Comparison of ENCODE assay signal across 7 mouse cellular contexts in the genomic region with DNA sequence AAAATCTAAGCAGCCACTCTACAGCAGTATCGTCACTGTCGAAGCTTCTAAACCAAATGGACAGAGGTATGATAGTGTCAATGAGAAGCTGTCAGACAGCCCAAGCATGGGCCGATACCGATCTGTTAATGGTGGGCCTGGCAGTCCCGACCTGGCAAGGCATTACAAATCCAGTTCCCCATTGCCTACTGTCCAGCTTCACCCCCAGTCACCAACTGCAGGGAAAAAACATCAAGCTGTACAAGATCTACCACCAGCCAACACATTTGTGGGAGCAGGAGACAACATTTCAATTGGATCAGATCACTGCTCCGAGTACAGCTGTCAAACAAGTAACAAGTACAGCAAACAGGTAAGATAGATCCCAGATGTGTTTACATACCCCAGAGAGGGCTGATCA. TPM values are rescaled to one million over a fixed set of nuclear protein-coding genes. Genes with fewer than 3 reads are reported as not detected.
DNase-seq lines count a peak whose midpoint lies in the region; ATAC-seq and TF ChIP-seq lines count a peak whose summit lies in the region.

No protein-coding gene starts in this region.

- WGBS in forebrain, embryonic 16.5 days: 43% methylated on average over 6 of the region's 6 CpGs
- 21% methylated on average over 6 of the region's 6 CpGs for WGBS in limb, embryonic 15.5 days
- WGBS in stomach, postnatal 0 days: 23% methylated on average over 6 of the region's 6 CpGs

- no peak for DNase-seq in stomach, postnatal 0 days (ENCODE audit: low spot score)
- no peak for DNase-seq in lung, postnatal 36 days

- H3K9me3 ChIP-seq in megakaryocyte, embryonic 14.5 days: no peaks in the 10 kb centered on the region
- no peaks in the 10 kb centered on the region for H3K9me3 ChIP-seq in forebrain, embryonic 16.5 days (ENCODE audit: control insufficient read depth, low read length)
- H3K9me3 ChIP-seq in limb, embryonic 15.5 days: no peaks in the 10 kb centered on the region
- no peaks in the 10 kb centered on the region for H3K9me3 ChIP-seq in stomach, postnatal 0 days (ENCODE audit: control insufficient read depth, low read length)

- TF ChIP-seq CTCF in stomach, postnatal 0 days (IDR thresholded peaks at IDR 0.05; ENCODE audit: low read depth): no peak

- H3K27ac ChIP-seq in forebrain, embryonic 16.5 days (ENCODE audit: low read length): no peak overlapping the region
- no peak overlapping the region for H3K27ac ChIP-seq in limb, embryonic 15.5 days
- no peak overlapping the region for H3K27ac ChIP-seq in stomach, postnatal 0 days (replicated peaks)

- no peak for ATAC-seq in megakaryocyte, adult 5-6 weeks (ENCODE audit: poor library complexity, severe bottlenecking)
- ATAC-seq in forebrain, embryonic 16.5 days: no peak
- ATAC-seq in limb, embryonic 15.5 days (ENCODE audit: insufficient number of reproducible peaks, low FRiP score, low TSS enrichment, low read depth): no peak
- ATAC-seq in stomach, postnatal 0 days (ENCODE audit: low FRiP score, low TSS enrichment): no peak
- ATAC-seq in granulocyte monocyte progenitor cell, adult 5-6 weeks (replicated peaks; ENCODE audit: poor library complexity, severe bottlenecking): no peak

- H3K4me1 ChIP-seq in megakaryocyte, embryonic 14.5 days: peaks cover 60% of the 10 kb centered on the region
- H3K4me1 ChIP-seq in forebrain, embryonic 16.5 days (replicated peaks; ENCODE audit: control insufficient read depth, insufficient read depth, low read length): peaks cover 28% of the 10 kb centered on the region
- peaks cover 32% of the 10 kb centered on the region for H3K4me1 ChIP-seq in limb, embryonic 15.5 days
- H3K4me1 ChIP-seq in stomach, postnatal 0 days (replicated peaks; ENCODE audit: control insufficient read depth, insufficient read depth): no peaks in the 10 kb centered on the region

- H3K36me3 ChIP-seq in megakaryocyte, embryonic 14.5 days (replicated peaks; ENCODE audit: low read length): peaks cover 23% of the 10 kb centered on the region
- H3K36me3 ChIP-seq in forebrain, embryonic 16.5 days (ENCODE audit: control insufficient read depth, insufficient read depth): no peaks in the 10 kb centered on the region
- H3K36me3 ChIP-seq in limb, embryonic 15.5 days: no peaks in the 10 kb centered on the region
- no peaks in the 10 kb centered on the region for H3K36me3 ChIP-seq in stomach, postnatal 0 days (ENCODE audit: control insufficient read depth, insufficient read depth, low read length)

- H3K9ac ChIP-seq in forebrain, embryonic 16.5 days (replicated peaks; ENCODE audit: low read depth, low read length): peak overlapping the region; percentile 29; the same call in 1 of the 2 replicates
- H3K9ac ChIP-seq in limb, embryonic 15.5 days: no peak overlapping the region
- H3K9ac ChIP-seq in stomach, postnatal 0 days (ENCODE audit: low read length): no peak overlapping the region

- TF ChIP-seq EP300 in stomach, postnatal 0 days (optimal IDR thresholded peaks at IDR 0.05): no peak

- H3K4me3 ChIP-seq in megakaryocyte, embryonic 14.5 days (replicated peaks): peak overlapping the region; percentile 100
- H3K4me3 ChIP-seq in forebrain, embryonic 16.5 days (replicated peaks; ENCODE audit: low read length): peak overlapping the region; percentile 79
- H3K4me3 ChIP-seq in limb, embryonic 15.5 days: peak overlapping the region; percentile 66
- peak overlapping the region; percentile 64 for H3K4me3 ChIP-seq in stomach, postnatal 0 days (ENCODE audit: low read depth, low read length)

- peak overlapping the region; percentile 95 for H3K4me2 ChIP-seq in forebrain, embryonic 16.5 days (ENCODE audit: low read length)
- H3K4me2 ChIP-seq in limb, embryonic 15.5 days: peak overlapping the region; percentile 94
- H3K4me2 ChIP-seq in stomach, postnatal 0 days (replicated peaks; ENCODE audit: low read depth): peak overlapping the region; percentile 80

- no peaks in the 10 kb centered on the region for H3K27me3 ChIP-seq in megakaryocyte, embryonic 14.5 days (replicated peaks)
- no peaks in the 10 kb centered on the region for H3K27me3 ChIP-seq in forebrain, embryonic 16.5 days (replicated peaks; ENCODE audit: control insufficient read depth, insufficient read depth, low read length)
- peaks cover 10% of the 10 kb centered on the region; the same call in 1 of the 2 replicates for H3K27me3 ChIP-seq in limb, embryonic 15.5 days
- peaks cover 2% of the 10 kb centered on the region; the same call in 1 of the 2 replicates for H3K27me3 ChIP-seq in stomach, postnatal 0 days (ENCODE audit: control insufficient read depth, insufficient read depth, low read length)

RNA-seq across cellular contexts. Expression of gene Pcdh7, which starts 4.2 kb away (rescaled TPM):
- polyA plus RNA-seq in megakaryocyte, embryonic 14.5 days (2012; ENCODE audit: insufficient read depth, low replicate concordance): 4.7 and 4.8 TPM in 2 replicates
- 0.16 and 1.1 TPM in 2 replicates for total RNA-seq in megakaryocyte, adult 5-6 weeks (2015)
- total RNA-seq in megakaryocyte, adult 5-6 weeks (2017): 0.26 TPM in 1 of 2 replicates, not detected in the other
- polyA plus RNA-seq in forebrain, embryonic 16.5 days (2015; fragmentation: Nextera tagmentation; extraction: Ambion mirVana): 11.4 and 16.0 TPM in 2 replicates
- 7.0 and 8.9 TPM in 2 replicates for polyA plus RNA-seq in limb, embryonic 15.5 days (2015; fragmentation: Nextera tagmentation; extraction: Ambion mirVana)
- polyA plus RNA-seq in stomach, postnatal 0 days (2015; fragmentation: Nextera tagmentation; extraction: Ambion mirVana): 6.4 and 6.7 TPM in 2 replicates
- 1.1 and 2.2 TPM in 2 replicates for total RNA-seq in granulocyte monocyte progenitor cell, adult 5-6 weeks (2014; fragmentation: Nextera tagmentation)
- 0.93 and 1.2 TPM in 2 replicates for total RNA-seq in granulocyte monocyte progenitor cell, adult 5-6 weeks (2017)
